Mouse (Mus musculus) adrenal gland, postnatal 4 days (tissue): ENCODE measurements at regions not wholly inside any gene's neighbourhood (a gene's known extent, or its start where the extent isn't known, plus 50 kb on each side); places are given as distances from the start of the nearest gene placed in this dataset.
"Not testable (repeated sequence)": the region's sequence is repeated elsewhere in the genome, so short reads cannot be mapped to it uniquely, and the experiment has no call there.

Source experiments
- DNase-seq, 2 experiments: peaks; one replicate each; pipeline ENCODE4 v3.0.0; 2021 to 2022; ENCODE audit warnings: low spot score in 2 of 2, mixed read lengths in 2 of 2

DNA sequence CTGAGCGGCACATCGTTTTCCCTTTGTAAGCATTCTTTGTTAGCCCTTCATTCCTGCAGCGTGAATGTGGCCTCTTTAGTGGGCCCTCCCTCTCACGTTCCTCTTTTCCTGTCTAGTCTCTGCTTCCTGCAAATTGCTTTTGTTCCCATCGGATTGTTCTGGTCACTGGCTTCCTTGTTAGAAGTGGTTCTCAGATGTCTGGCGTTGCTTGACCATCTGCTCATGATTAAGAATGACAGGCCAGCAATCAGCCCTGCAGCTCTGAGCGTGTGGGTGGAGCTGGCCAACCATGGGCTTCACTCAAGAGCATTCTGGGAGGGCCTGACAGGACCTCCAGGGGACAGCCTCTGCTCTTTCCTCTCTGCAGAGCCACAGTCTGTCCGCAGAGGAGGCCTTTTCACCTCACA, 297.5 kb downstream of the Eipr1 start:
- no peak for DNase-seq

GRCm38 (mm10) chr12:29049801-29050200, 298.2 kb downstream of the Eipr1 start:
- no peak for DNase-seq

DNA sequence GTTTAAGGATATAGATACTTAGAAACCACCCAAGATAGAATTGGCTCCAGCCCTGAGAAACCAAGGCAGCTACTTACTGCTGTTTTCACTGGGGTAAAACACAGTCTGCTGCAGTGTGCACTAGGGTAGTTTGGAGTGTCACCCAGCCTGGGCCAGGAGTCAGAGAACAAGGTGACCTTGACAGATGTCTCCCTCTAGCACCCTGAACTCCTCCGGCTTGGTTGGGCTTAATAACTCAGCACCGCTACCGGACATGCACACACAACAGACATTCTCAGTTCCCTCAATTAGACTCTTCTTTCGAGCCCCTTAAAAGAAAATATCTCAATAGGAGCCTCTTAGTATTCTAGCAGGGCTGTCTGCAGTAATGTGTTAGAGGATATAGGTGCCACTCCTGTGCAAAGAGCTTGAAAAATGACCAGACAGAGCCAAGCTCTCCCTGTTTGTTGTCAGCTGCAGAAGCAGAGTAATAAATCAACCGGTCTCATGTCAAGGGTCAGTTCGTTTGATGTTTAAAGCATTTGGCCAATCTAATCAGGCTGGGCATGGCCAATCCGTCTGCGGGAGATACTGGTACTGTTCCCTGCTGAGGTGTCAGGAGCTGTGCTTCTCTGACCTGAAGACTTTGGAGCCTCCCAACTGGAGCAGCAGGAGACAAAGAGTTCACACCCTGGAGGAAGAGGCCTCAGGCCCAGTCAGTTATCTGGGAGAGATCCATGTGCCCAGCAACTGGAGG, 299.1 kb downstream of the Eipr1 start:
- no peak for DNase-seq

- DNase-seq, result no peak
Observed at GRCm38 (mm10) chr12:29054367-29054766, 302.8 kb downstream of the Eipr1 start.

- no peak for DNase-seq
Observed at GRCm38 (mm10) chr12:29062025-29062637, 310.5 kb downstream of the Eipr1 start.

GRCm38 (mm10) chr12:29062801-29063200, 311.2 kb downstream of the Eipr1 start:
- DNase-seq, result no peak

DNA sequence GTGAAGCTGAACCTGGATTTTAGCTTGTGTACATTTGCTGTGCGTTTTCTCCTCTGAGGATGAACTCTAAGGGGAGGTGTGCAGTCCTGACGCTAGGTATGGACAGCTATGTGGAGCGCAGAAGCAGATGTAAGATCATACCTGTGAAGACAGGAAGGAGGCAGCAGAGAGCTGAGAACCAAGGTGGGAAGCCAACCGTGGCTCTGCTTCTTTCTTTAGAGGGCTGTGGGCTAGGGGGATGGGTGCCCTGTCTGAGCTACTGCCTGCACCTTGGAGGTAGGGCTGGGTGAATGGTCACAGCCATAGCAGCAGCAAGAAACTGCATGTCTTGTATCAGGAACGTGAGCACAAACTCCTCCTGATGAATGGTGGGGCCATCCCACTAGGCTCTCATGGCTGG, 316.6 kb downstream of the Eipr1 start:
- no peak for DNase-seq

- DNase-seq, result peak in 1 of 2 experiments; percentile 27
Observed at GRCm38 (mm10) chr12:29075096-29075852, 323.7 kb downstream of the Eipr1 start.

DNA sequence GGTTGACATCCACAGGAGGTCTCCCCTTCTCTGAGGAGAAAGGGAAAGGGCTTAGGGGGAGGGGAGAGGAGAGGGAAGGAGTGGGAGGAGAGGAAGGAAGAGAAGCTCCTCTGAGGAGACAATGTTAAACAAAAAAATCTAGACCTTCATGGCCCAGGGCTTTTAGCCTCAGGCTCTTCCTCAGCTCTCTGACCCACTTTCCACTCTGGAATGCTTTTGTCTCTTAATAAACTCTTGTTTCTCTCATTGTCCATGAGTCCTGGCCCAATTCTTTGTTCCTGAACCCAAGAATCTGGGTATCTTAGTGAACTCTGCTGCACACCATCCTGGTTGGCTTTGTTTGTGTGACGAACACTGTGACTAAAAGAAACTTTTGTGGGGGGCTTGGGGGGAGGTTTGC, 325.0 kb downstream of the Eipr1 start:
- no peak for DNase-seq

- no peak for DNase-seq
Observed at GRCm38 (mm10) chr12:29079011-29079410, 327.4 kb downstream of the Eipr1 start.

DNA sequence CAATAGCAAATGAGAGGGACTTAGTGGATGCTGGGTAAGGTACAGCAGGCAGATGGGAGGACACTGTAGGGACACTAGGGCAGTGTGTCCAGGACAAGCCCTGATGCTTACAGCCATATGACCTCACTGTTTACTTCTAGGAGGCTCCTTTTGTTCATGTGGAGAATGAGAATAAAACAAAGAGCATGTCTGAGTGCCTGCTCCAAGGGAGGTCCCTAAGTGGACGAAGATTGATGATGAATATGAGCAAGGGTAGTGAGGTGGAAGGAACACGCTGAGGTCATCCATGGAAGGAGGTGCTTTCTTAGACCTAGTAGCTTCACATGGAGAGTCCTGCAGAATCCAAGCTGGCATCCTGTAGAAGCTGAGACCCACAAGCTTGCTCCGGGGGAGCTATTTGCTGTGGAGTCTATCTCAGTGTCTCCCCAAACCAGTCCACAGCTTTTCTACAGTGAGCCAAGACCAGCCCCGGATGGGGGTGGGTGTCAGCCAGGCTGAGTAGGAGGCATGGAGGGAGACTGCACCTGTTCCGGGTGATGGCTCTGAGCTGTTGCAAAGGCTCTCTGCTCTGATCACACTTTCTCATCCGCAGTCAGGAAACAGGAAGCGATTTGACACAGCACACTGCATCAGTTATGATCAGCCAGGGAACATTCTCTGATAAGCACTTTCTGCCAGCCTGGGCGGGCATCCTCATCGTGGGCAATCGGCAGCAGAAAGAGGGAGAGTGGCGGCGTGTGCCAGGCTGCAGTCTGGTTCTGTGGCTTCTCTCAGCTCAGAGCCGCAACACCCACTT, 332.0 kb downstream of the Eipr1 start:
- no peak for DNase-seq

- DNase-seq, result not testable (repeated sequence)
Observed at GRCm38 (mm10) chr12:29087245-29087644, 335.6 kb downstream of the Eipr1 start.

GRCm38 (mm10) chr12:29089634-29090033, 338.0 kb downstream of the Eipr1 start:
- no peak for DNase-seq

DNA sequence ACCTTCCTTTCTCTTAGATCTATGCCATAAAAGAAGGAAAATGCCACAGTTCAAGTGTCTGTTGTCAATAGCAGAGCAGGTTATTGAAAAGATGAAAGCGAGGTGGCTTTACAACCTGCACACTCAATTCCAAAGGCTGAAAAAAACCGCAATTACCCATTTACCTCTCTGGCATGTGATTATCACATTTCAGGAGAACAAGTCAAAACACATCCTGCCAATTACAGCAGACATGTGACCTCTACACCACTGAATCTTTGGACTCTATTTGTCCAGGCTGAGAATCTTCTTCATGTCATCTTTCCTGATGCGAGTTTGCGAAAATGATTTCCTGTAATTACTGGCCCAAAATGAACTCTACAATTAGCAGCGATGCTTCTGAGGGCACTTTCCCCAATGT, 338.8 kb downstream of the Eipr1 start:
- DNase-seq, result no peak

GRCm38 (mm10) chr12:29095406-29096032, 343.9 kb downstream of the Eipr1 start:
- DNase-seq, result no peak

DNA sequence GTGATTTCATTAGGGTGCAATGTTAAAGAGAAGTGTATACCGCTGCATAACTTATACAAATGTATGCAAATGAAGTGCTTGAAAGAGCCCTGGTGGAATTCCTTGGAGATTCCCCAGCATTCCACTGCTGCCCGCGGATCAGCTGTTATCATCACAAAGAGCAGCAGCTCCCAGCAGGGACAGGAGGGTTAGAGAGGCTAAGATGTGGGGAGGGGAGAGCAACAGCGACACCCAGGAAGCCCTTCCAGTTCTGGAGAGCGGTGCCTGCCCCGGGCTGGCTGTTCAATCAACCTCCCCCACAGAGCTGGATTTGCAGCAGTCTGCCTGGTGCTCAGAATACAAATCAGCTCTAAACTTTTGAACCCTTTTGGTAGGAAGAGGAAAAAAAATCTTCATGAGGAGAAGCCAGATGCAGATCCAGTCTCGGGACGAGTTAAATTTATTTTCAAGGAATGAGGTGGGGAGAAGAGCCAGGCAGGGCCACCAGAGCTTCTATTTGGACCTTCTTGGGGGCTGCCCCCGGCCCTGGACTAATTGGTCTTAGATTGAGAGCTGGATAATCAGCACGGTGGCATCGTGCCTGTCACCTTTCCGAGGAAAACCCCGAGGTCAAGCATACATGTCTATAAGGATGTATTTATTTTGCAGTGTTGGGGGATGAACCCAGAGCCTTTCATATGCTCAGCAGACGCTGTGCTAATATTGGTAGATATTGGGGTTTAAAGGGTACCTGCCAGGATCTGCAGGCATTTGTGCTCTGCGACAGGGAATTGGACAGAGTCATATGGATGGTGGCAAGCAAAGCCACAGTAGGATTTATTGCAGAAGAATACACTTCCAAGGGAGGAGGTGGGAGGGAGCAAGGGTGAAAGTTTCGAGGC, 344.7 kb downstream of the Eipr1 start:
- no peak for DNase-seq

GRCm38 (mm10) chr12:29100042-29100570, 348.5 kb downstream of the Eipr1 start:
- peak in 1 of 2 experiments; percentile 34 for DNase-seq

DNA sequence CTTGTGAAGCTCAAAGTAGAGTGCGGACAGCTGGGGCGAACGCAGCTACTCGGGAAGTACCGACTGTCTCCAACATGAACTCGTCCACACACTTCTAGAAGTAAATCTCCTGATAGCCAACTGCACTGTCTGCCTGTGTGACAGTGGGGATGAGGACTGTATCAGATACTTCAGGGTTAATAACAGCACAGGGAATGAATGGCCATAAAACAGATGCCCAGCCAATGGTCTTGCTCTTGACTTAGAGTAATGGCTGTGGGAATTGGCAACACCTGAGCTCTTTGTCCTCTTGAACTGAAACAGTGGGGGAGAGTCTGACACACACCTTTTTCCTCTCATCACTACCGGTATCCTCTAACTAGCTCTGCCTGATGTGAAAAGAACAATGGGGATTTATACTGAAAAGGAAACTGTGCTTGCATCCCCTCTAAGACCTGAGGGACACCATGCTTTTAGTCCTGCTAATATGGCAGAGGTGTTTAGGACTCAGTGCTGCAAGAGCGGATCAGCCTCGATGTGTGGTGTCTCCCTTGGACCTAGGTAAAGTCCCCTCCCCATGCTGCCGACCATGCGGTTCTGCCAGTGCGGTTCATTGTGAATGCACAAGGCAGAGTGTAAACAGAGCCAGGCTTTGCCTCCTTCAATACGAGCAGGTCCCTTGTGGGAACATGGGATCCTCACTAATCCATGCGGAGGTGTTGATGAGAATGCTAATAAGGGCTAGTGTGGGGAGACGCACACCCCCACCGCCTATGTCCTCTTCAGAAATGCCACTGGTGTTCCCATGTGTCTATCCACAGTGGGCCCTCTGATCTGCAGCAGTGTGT, 355.5 kb downstream of the Eipr1 start:
- DNase-seq, result no peak

DNA sequence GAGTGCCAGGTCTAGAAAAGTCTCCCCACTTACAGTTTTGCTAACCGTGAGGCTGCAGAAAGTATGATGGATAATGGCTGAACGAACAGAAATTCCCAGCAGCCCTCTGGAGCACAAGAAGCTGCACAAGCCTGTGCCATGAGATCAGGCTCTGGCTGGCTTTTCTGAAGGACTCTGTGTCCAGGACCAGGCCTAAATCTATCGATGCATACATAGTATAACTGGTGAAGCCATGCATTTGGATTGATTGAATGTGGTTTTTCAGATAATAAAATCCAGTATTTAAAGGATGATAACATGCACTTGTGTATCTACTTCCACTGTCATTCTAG, 356.1 kb downstream of the Eipr1 start:
- DNase-seq, result no peak
